Mouse (Mus musculus) C2C12 (cell line): ENCODE measurements around the gene Tbc1d32.

ENCODE experiments used
- CEBPB ChIP-seq: IDR thresholded peaks from one replicate; pipeline ENCODE4 v1.6.1; 2011; ENCODE audit warnings: low read depth, mild to moderate bottlenecking, control low read depth, moderate library complexity
- CTCF ChIP-seq: IDR thresholded peaks from one replicate; pipeline ENCODE4 v1.5.1; 2011; ENCODE audit not compliant: control insufficient read depth, insufficient read depth, insufficient read length
- MAX ChIP-seq: IDR thresholded peaks from one replicate; pipeline ENCODE4 v1.6.1; 2011; ENCODE audit warnings: mild to moderate bottlenecking, control low read depth
- MYOG ChIP-seq: IDR thresholded peaks from one replicate; pipeline ENCODE4 v1.6.1; 2011; ENCODE audit not compliant: control insufficient read depth, insufficient read length; ENCODE audit errors: extremely low read depth
- USF1 ChIP-seq: IDR thresholded peaks from one replicate; pipeline ENCODE4 v1.6.1; 2011; ENCODE audit warnings: low read depth, mild to moderate bottlenecking, control low read depth, moderate library complexity

DNA sequence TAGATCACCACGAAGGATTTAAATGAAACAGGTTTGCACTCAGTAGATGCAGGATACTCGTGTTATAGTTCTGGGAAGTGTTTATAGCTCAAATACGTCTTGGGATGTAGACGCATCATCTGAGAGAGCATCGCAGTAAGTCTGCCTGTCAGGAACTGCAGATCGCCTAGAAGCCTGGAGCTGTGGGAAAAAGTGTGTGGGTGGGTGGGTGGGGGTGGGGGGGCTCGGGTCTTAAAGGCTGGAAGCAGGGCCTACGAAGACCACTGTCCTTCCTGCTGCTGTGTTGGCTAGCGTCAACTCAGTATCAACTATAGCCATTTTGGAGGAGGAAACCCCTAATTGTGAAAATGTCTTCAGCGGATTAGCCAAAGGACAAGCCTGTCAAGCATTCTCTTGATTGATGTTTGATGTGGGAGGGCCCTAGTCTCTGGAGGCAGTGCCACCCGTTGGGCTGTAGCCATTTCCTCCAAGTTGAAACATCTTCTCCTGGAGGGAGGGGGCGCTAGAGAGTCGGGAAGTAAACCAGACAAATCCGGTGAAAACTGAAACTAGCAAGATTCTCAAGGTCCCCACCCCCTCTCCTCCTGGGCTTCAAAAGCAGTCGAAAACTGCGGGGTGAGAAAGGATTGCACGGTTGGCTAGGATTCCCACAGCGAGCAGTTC lies 122.0 kb downstream of the Tbc1d32 start, which contains the start of gene Msl3l2:
- TF ChIP-seq CTCF (no peak), USF1 (no peak), MAX (no peak), CEBPB (no peak), MYOG (no peak)
